Mouse (Mus musculus) hindbrain, postnatal 0 days (tissue): ENCODE data around the gene Frg2f1. TPM values are rescaled to one million over a fixed set of nuclear protein-coding genes. Genes with fewer than 3 reads are reported as not detected.
"Not testable (repeated sequence)": the region's sequence is repeated elsewhere in the genome, so short reads cannot be mapped to it uniquely, and the experiment has no call there.

Experiments
- ATAC-seq: fragments of 200-750 bp; cut with Nextera tagmentation; 2 replicates; pipeline ENCODE4 v1.8.0; 2017; ENCODE audit warnings: mild to moderate bottlenecking, moderate TSS enrichment, moderate library complexity
- DNase-seq: peaks from one replicate; pipeline ENCODE4 v3.0.0-alpha.2; 2015; ENCODE audit warnings: low spot score
- H3K27ac ChIP-seq: fragments of 300-500 bp; sonication (generic); 2 replicates; pipeline ENCODE4 v1.5.1; 2014; ENCODE audit warnings: mild to moderate bottlenecking
- H3K27me3 ChIP-seq: fragments of 300-500 bp; sonication (generic); 2 replicates; pipeline ENCODE4 v1.6.1; 2014; ENCODE audit warnings: low read length, mixed read lengths; ENCODE audit not compliant: insufficient read depth
- H3K36me3 ChIP-seq: fragments of 300-500 bp; sonication (generic); 2 replicates; pipeline ENCODE4 v1.6.1; 2014; ENCODE audit warnings: low read length, mixed read lengths; ENCODE audit not compliant: insufficient read depth
- H3K4me1 ChIP-seq: fragments of 300-500 bp; sonication (generic); 2 replicates; pipeline ENCODE4 v1.6.1; 2014; ENCODE audit warnings: antibody characterized with exemption, low read length, mixed read lengths; ENCODE audit not compliant: insufficient read depth
- H3K4me2 ChIP-seq: fragments of 300-500 bp; sonication (generic); 2 replicates; pipeline ENCODE4 v1.6.1; 2014; ENCODE audit warnings: low read depth, mild to moderate bottlenecking, low read length, moderate library complexity, mixed read lengths
- H3K4me3 ChIP-seq: fragments of 300-500 bp; sonication (generic); 2 replicates; pipeline ENCODE4 v1.5.1; 2014; ENCODE audit warnings: low read length
- H3K9ac ChIP-seq: fragments of 300-500 bp; sonication (generic); replicated peaks from 2 replicates; pipeline ENCODE4 v1.6.1; 2014; ENCODE audit warnings: mild to moderate bottlenecking, low read length, moderate library complexity, mixed read lengths
- H3K9me3 ChIP-seq: fragments of 300-500 bp; sonication (generic); 2 replicates; pipeline ENCODE4 v1.6.1; 2016; ENCODE audit warnings: low read length, mixed read lengths
- CTCF ChIP-seq: IDR thresholded peaks from 2 replicates; pipeline ENCODE4 v1.5.1; 2016; ENCODE audit warnings: antibody characterized with exemption, control low read depth, low read depth
- WGBS: fragments of 180-500 bp; shearing (Covaris S2); extraction: QIAGEN DNeasy Blood & Tissue Kit; methylation state at CpG from one replicate; pipeline ENCODE4 v1.1.7; 2014; 5-methylcytosine and 5-hydroxymethylcytosine counted together
- polyA plus RNA-seq: library from polyadenylated mRNA; unstranded; fragments of >200 nt; fragmentation: Nextera tagmentation; extraction: Ambion mirVana; gene quantifications from 2 replicates; pipeline ENCODE4 v1.2.1, GENCODE M21; 2015
- total RNA-seq: library from RNA; depleted of rRNA; stranded (reverse); fragments of >200 nt; gene quantifications from 2 replicates; pipeline ENCODE4 v1.2.3, GENCODE M21; 2014

The Frg2f1 gene
- total and polyA plus RNA-seq, 2 experiments from 2014 or later: 11.2 to 13.5 TPM

- no peak overlapping the region for H3K4me3 ChIP-seq
- H3K9ac ChIP-seq: no peak overlapping the region
- DNase-seq: no peak
- H3K36me3 ChIP-seq: no peaks in the 10 kb centered on the region
- H3K27me3 ChIP-seq: no peaks in the 10 kb centered on the region
- no peak overlapping the region for H3K27ac ChIP-seq
- H3K4me2 ChIP-seq: no peak overlapping the region
- TF ChIP-seq CTCF: no peak
- no peaks in the 10 kb centered on the region for H3K9me3 ChIP-seq
- no peaks in the 10 kb centered on the region for H3K4me1 ChIP-seq
- 67% methylated on average over 2 of the region's 2 CpGs for WGBS
- ATAC-seq: no peak
Measured at GRCm38 (mm10) chr4:119555466-119555865, 16.1 kb upstream of the Frg2f1 start.

- no peaks in the 10 kb centered on the region for H3K9me3 ChIP-seq
- H3K4me3 ChIP-seq: no peak overlapping the region
- H3K4me2 ChIP-seq: no peak overlapping the region
- H3K4me1 ChIP-seq: no peaks in the 10 kb centered on the region
- no peak overlapping the region for H3K27ac ChIP-seq
- no peaks in the 10 kb centered on the region for H3K36me3 ChIP-seq
- DNase-seq (no peak), ATAC-seq (no peak)
- no peaks in the 10 kb centered on the region for H3K27me3 ChIP-seq
- no peak overlapping the region for H3K9ac ChIP-seq
- TF ChIP-seq CTCF: no peak
- 81% methylated on average over 1 of the region's 1 CpGs for WGBS
Measured at GRCm38 (mm10) chr4:119550864-119551263, 11.5 kb upstream of the Frg2f1 start.

- ATAC-seq (no peak), DNase-seq (peak; percentile 11)
- Histone ChIP-seq H3K9ac (peak overlapping the region; percentile 84), H3K4me2 (peak overlapping the region; percentile 62), H3K27me3 (no peaks in the 10 kb centered on the region), H3K9me3 (no peaks in the 10 kb centered on the region), H3K36me3 (no peaks in the 10 kb centered on the region), H3K27ac (peak overlapping the region; percentile 98), H3K4me1 (0 out of 2 replicates have a peak, but pooled peaks cover 4% of the 10 kb centered on the region), H3K4me3 (peak overlapping the region; percentile 99)
- TF ChIP-seq CTCF: no peak
- WGBS: 4% methylated on average over 10 of the region's 10 CpGs
Measured at GRCm38 (mm10) chr4:119540533-119540890, 1.2 kb upstream of the Frg2f1 start.

GRCm38 (mm10) chr4:119539836-119540532, 655 bp upstream of the Frg2f1 start:
- TF ChIP-seq CTCF: no peak
- ATAC-seq: peak; percentile 84

DNA sequence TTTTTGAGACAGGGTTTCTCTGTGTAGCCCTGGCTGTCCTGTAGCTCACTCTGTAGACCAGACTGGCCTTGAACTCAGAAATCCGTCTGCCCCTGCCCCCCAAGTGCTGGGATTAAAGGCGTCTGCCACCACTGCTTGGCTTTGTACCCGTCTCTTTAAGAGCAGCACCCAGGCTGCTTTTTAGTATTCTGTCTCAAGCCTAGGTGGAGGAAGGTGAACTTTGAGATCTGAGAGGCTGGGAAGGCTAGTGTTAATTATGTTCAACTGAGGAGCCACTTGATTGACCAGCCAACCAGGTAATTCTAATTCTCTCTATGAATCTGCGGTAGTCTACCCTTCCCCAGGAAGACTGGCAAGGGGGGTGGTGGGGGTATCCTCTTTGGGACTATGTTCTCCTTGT, 1.9 kb downstream of the Frg2f1 start:
- Histone ChIP-seq H3K4me2 (no peak overlapping the region), H3K4me3 (no peak overlapping the region), H3K4me1 (0 out of 2 replicates have a peak, but pooled peaks cover 4% of the 10 kb centered on the region), H3K9me3 (no peaks in the 10 kb centered on the region), H3K27me3 (no peaks in the 10 kb centered on the region), H3K9ac (no peak overlapping the region), H3K27ac (no peak overlapping the region), H3K36me3 (no peaks in the 10 kb centered on the region)
- ATAC-seq (no peak), DNase-seq (no peak)
- TF ChIP-seq CTCF: no peak
- WGBS: 85% methylated on average over 4 of the region's 4 CpGs

More at GRCm38 (mm10) chr4:119539836-119540532, 655 bp upstream of the Frg2f1 start:
- peak overlapping the region; percentile 62 for H3K4me2 ChIP-seq
- no peaks in the 10 kb centered on the region for H3K27me3 ChIP-seq
- under 1% methylated on average over 45 of the region's 76 CpGs for WGBS
- DNase-seq: peak; percentile 66
- H3K4me3 ChIP-seq: peak overlapping the region; percentile 99
- H3K9me3 ChIP-seq: no peaks in the 10 kb centered on the region
- H3K27ac ChIP-seq: peak overlapping the region; percentile 98
- H3K9ac ChIP-seq: peak overlapping the region; percentile 84
- 0 out of 2 replicates have a peak, but pooled peaks cover 4% of the 10 kb centered on the region for H3K4me1 ChIP-seq
- no peaks in the 10 kb centered on the region for H3K36me3 ChIP-seq

- H3K9me3 ChIP-seq, ATAC-seq, H3K27ac ChIP-seq, H3K36me3 ChIP-seq, H3K9ac ChIP-seq, H3K4me1 ChIP-seq, H3K27me3 ChIP-seq, H3K4me3 ChIP-seq, DNase-seq, H3K4me2 ChIP-seq: not testable (repeated sequence)
- 94% methylated on average over 4 of the region's 4 CpGs for WGBS
Measured at GRCm38 (mm10) chr4:119536615-119537014, 2.7 kb downstream of the Frg2f1 start, which contains the start of gene Foxj3. Foxj3 (plus strand) TSS chr4:119537004.

- H3K36me3 ChIP-seq: no peaks in the 10 kb centered on the region
- H3K4me2 ChIP-seq: no peak overlapping the region
- H3K4me3 ChIP-seq: no peak overlapping the region
- WGBS: 63% methylated on average over 4 of the region's 4 CpGs
- no peaks in the 10 kb centered on the region for H3K27me3 ChIP-seq
- no peak overlapping the region for H3K27ac ChIP-seq
- ATAC-seq (no peak), DNase-seq (no peak)
- no peaks in the 10 kb centered on the region for H3K4me1 ChIP-seq
- no peak overlapping the region for H3K9ac ChIP-seq
- no peak for TF ChIP-seq CTCF
- no peaks in the 10 kb centered on the region for H3K9me3 ChIP-seq
Measured at GRCm38 (mm10) chr4:119535103-119535502, 4.2 kb downstream of the Frg2f1 start.
